Mouse (Mus musculus): ENCODE results near the gene Olfr1168. TPM values are rescaled to one million over a fixed set of nuclear protein-coding genes. Genes with fewer than 3 reads are reported as not detected.

Gene Olfr1168
- polyA plus RNA-seq (2014; fragmentation: Illumina TruSeq; extraction: RNeasy Lipid Tissue Mini Kit (QIAGEN cat#74804); ENCODE audit: low read depth, low replicate concordance), result not detected

GRCm38 (mm10) chr2:88181580-88181979 lies at the start of gene Olfr1168:
TSS of gene Olfr1168 (plus strand) at chr2:88181880.

DNA sequence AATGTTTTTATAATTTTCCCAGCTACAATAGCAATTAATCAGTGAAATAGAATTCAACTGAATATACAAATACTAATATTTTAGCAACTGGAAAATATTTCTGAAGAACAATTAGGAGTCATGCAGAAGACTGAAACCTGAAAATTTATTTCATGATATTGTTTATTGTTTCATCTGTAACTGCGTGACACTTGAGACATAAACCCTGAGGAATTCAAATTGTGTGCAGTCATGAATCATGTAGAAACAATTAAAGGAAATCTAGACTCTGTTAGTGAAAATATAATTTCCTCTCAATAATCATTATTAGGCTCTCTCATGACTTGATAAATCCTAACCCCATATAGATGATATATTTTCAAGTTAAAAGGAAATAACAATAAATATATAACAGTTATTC lies 26.6 kb upstream of the Olfr1168 start, which contains the start of gene Olfr1167:
Olfr1167 (minus strand) TSS at position 101 of the 400 bp plus-strand sequence.

GRCm38 (mm10) chr2:88228234-88228633 lies 46.6 kb downstream of the Olfr1168 start, which contains the start of gene Olfr1170:
TSS of gene Olfr1170 (minus strand) at chr2:88228334.

Other genes with a start within 250 kb of the Olfr1168 start
- not detected for gene Olfr1155, start 236.7 kb upstream of the Olfr1168 start, polyA plus RNA-seq (2014; fragmentation: Illumina TruSeq; extraction: RNeasy Lipid Tissue Mini Kit (QIAGEN cat#74804); ENCODE audit: low read depth, low replicate concordance)
- not detected for gene Olfr1156, start 228.8 kb upstream of the Olfr1168 start, polyA plus RNA-seq (2014; fragmentation: Illumina TruSeq; extraction: RNeasy Lipid Tissue Mini Kit (QIAGEN cat#74804); ENCODE audit: low read depth, low replicate concordance)
- not detected for gene Olfr1157, start 213.6 kb upstream of the Olfr1168 start, polyA plus RNA-seq (2014; fragmentation: Illumina TruSeq; extraction: RNeasy Lipid Tissue Mini Kit (QIAGEN cat#74804); ENCODE audit: low read depth, low replicate concordance)
- gene Olfr74, start 207.2 kb upstream of the Olfr1168 start, polyA plus RNA-seq (2014; fragmentation: Illumina TruSeq; extraction: RNeasy Lipid Tissue Mini Kit (QIAGEN cat#74804); ENCODE audit: low read depth, low replicate concordance), result not detected
- gene Olfr1158, start 191.8 kb upstream of the Olfr1168 start, polyA plus RNA-seq (2014; fragmentation: Illumina TruSeq; extraction: RNeasy Lipid Tissue Mini Kit (QIAGEN cat#74804); ENCODE audit: low read depth, low replicate concordance), result not detected
- not detected for gene Olfr1160, start 173.6 kb upstream of the Olfr1168 start, polyA plus RNA-seq (2014; fragmentation: Illumina TruSeq; extraction: RNeasy Lipid Tissue Mini Kit (QIAGEN cat#74804); ENCODE audit: low read depth, low replicate concordance)
- gene Olfr1161, start 159.1 kb upstream of the Olfr1168 start, polyA plus RNA-seq (2014; fragmentation: Illumina TruSeq; extraction: RNeasy Lipid Tissue Mini Kit (QIAGEN cat#74804); ENCODE audit: low read depth, low replicate concordance), result not detected
- not detected for gene Olfr73, start 144.2 kb upstream of the Olfr1168 start, polyA plus RNA-seq (2014; fragmentation: Illumina TruSeq; extraction: RNeasy Lipid Tissue Mini Kit (QIAGEN cat#74804); ENCODE audit: low read depth, low replicate concordance)
- not detected for gene Olfr1162, start 130.8 kb upstream of the Olfr1168 start, polyA plus RNA-seq (2014; fragmentation: Illumina TruSeq; extraction: RNeasy Lipid Tissue Mini Kit (QIAGEN cat#74804); ENCODE audit: low read depth, low replicate concordance)
- gene Olfr1163, start 110.0 kb upstream of the Olfr1168 start, polyA plus RNA-seq (2014; fragmentation: Illumina TruSeq; extraction: RNeasy Lipid Tissue Mini Kit (QIAGEN cat#74804); ENCODE audit: low read depth, low replicate concordance), result not detected
- not detected for gene Olfr1164, start 87.9 kb upstream of the Olfr1168 start, polyA plus RNA-seq (2014; fragmentation: Illumina TruSeq; extraction: RNeasy Lipid Tissue Mini Kit (QIAGEN cat#74804); ENCODE audit: low read depth, low replicate concordance)
- gene Olfr1166, start 53.6 kb upstream of the Olfr1168 start, polyA plus RNA-seq (2014; fragmentation: Illumina TruSeq; extraction: RNeasy Lipid Tissue Mini Kit (QIAGEN cat#74804); ENCODE audit: low read depth, low replicate concordance), result not detected
- not detected for gene Olfr1167, start 26.7 kb upstream of the Olfr1168 start, polyA plus RNA-seq (2014; fragmentation: Illumina TruSeq; extraction: RNeasy Lipid Tissue Mini Kit (QIAGEN cat#74804); ENCODE audit: low read depth, low replicate concordance)
- not detected for gene Olfr1170, start 46.5 kb downstream of the Olfr1168 start, polyA plus RNA-seq (2014; fragmentation: Illumina TruSeq; extraction: RNeasy Lipid Tissue Mini Kit (QIAGEN cat#74804); ENCODE audit: low read depth, low replicate concordance)
- not detected for gene Olfr1173, start 98.0 kb downstream of the Olfr1168 start, polyA plus RNA-seq (2014; fragmentation: Illumina TruSeq; extraction: RNeasy Lipid Tissue Mini Kit (QIAGEN cat#74804); ENCODE audit: low read depth, low replicate concordance)
- gene Olfr1174-ps, start 133.3 kb downstream of the Olfr1168 start, polyA plus RNA-seq (2014; fragmentation: Illumina TruSeq; extraction: RNeasy Lipid Tissue Mini Kit (QIAGEN cat#74804); ENCODE audit: low read depth, low replicate concordance), result not detected
- not detected for gene Olfr1175-ps, start 145.3 kb downstream of the Olfr1168 start, polyA plus RNA-seq (2014; fragmentation: Illumina TruSeq; extraction: RNeasy Lipid Tissue Mini Kit (QIAGEN cat#74804); ENCODE audit: low read depth, low replicate concordance)
- gene Olfr1176, start 154.8 kb downstream of the Olfr1168 start, polyA plus RNA-seq (2014; fragmentation: Illumina TruSeq; extraction: RNeasy Lipid Tissue Mini Kit (QIAGEN cat#74804); ENCODE audit: low read depth, low replicate concordance), result not detected
- not detected for gene Olfr1177-ps, start 164.6 kb downstream of the Olfr1168 start, polyA plus RNA-seq (2014; fragmentation: Illumina TruSeq; extraction: RNeasy Lipid Tissue Mini Kit (QIAGEN cat#74804); ENCODE audit: low read depth, low replicate concordance)
- gene Olfr1178, start 205.2 kb downstream of the Olfr1168 start, polyA plus RNA-seq (2014; fragmentation: Illumina TruSeq; extraction: RNeasy Lipid Tissue Mini Kit (QIAGEN cat#74804); ENCODE audit: low read depth, low replicate concordance), result not detected
- not detected for gene Olfr1179, start 224.6 kb downstream of the Olfr1168 start, polyA plus RNA-seq (2014; fragmentation: Illumina TruSeq; extraction: RNeasy Lipid Tissue Mini Kit (QIAGEN cat#74804); ENCODE audit: low read depth, low replicate concordance)
- gene Olfr1180, start 237.3 kb downstream of the Olfr1168 start, polyA plus RNA-seq (2014; fragmentation: Illumina TruSeq; extraction: RNeasy Lipid Tissue Mini Kit (QIAGEN cat#74804); ENCODE audit: low read depth, low replicate concordance), result not detected
- not detected for gene Olfr1181, start 244.3 kb downstream of the Olfr1168 start, polyA plus RNA-seq (2014; fragmentation: Illumina TruSeq; extraction: RNeasy Lipid Tissue Mini Kit (QIAGEN cat#74804); ENCODE audit: low read depth, low replicate concordance)